Comparison of ENCODE assay signal across 23 mouse cellular contexts in the genomic region with DNA sequence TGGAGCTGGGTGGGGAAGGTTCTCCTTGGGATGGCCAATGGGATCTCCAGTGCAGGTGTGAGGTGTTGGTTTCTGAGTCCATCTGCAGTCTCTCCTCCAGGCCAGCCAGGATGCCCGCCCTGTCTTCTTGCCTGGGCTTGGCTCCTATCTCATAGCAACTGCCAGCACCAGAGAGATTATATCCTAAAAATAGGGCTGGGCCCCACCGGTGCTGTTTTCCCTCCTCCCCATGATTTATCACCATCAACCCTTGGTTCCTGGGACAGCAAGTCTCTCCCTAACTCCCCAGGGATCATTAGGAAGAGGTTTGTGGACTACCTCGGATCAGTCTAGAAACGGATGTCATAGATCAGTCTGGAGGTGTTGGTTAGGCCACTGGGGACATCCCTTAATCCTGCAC. TPM values are rescaled to one million over a fixed set of nuclear protein-coding genes. Genes with fewer than 3 reads are reported as not detected.
A peak's percentile ranks its signal among the peaks of the same experiment; 100 is the strongest.
DNase-seq lines count a peak whose midpoint lies in the region; ATAC-seq and TF ChIP-seq lines count a peak whose summit lies in the region.
"Had no signal": no experiment of that assay in that cellular context is flagged by ENCODE, and none has a peak within 500 bp of the region (broad histone marks: within the 10 kb centered on the region; RNA-seq: fewer than 3 reads in every experiment).

No protein-coding gene starts in this region.

- peak; percentile 35 for DNase-seq in gastrocnemius, postnatal 25 days
- no peak for DNase-seq in gastrocnemius, adult 8-10 months (ENCODE audit: low spot score in 2 of 2)
- no peak for DNase-seq in heart, embryonic 10.5 days (ENCODE audit: low spot score)
- DNase-seq in heart, postnatal 0 days (ENCODE audit: low spot score) = no peak
- DNase-seq in urinary bladder, postnatal 36 days (ENCODE audit: low spot score in 2 of 2) = no peak
- DNase-seq in right cerebral cortex, postnatal 10 days (ENCODE audit: low spot score in 2 of 2) = no peak
- no peak for DNase-seq in kidney, adult 11 months
- DNase-seq: adrenal gland, postnatal 14 days; cerebellum, adult 11-12 months; cerebellum, adult 9-10 months; cerebellum, postnatal 25 days; kidney, adult 8-10 months had no signal

- peak overlapping the region; percentile 28; the same call in 1 of the 2 replicates for H3K9ac ChIP-seq in heart, embryonic 13.5 days
- no peak overlapping the region for H3K9ac ChIP-seq in heart, postnatal 0 days (replicated peaks; ENCODE audit: low read depth, low read length)
- H3K9ac ChIP-seq: embryonic facial prominence, embryonic 12.5 days; forebrain, embryonic 15.5 days; hindbrain, embryonic 12.5 days had no signal

- no peaks in the 10 kb centered on the region for H3K36me3 ChIP-seq in heart, embryonic 10.5 days
- H3K36me3 ChIP-seq in heart, embryonic 13.5 days = no peaks in the 10 kb centered on the region
- H3K36me3 ChIP-seq in heart, postnatal 0 days (replicated peaks; ENCODE audit: control insufficient read depth, insufficient read depth, low read length) = no peaks in the 10 kb centered on the region
- H3K36me3 ChIP-seq: embryonic facial prominence, embryonic 12.5 days; forebrain, embryonic 15.5 days; hindbrain, embryonic 12.5 days had no signal

- no peak for TF ChIP-seq EP300 in heart, postnatal 0 days (IDR thresholded peaks at IDR 0.05; ENCODE audit: low read depth)

- WGBS in heart, embryonic 10.5 days = 42% methylated on average over 4 of the region's 4 CpGs
- WGBS in heart, embryonic 13.5 days = 28% methylated on average over 4 of the region's 4 CpGs
- 27% methylated on average over 4 of the region's 4 CpGs for WGBS in heart, postnatal 0 days

- H3K9me3 ChIP-seq in heart, embryonic 10.5 days = no peaks in the 10 kb centered on the region
- no peaks in the 10 kb centered on the region for H3K9me3 ChIP-seq in heart, embryonic 13.5 days
- no peaks in the 10 kb centered on the region for H3K9me3 ChIP-seq in heart, postnatal 0 days (replicated peaks; ENCODE audit: control insufficient read depth, low read length)
- H3K9me3 ChIP-seq: embryonic facial prominence, embryonic 12.5 days; forebrain, embryonic 15.5 days; hindbrain, embryonic 12.5 days had no signal

- H3K4me1 ChIP-seq in heart, embryonic 10.5 days = peaks cover 58% of the 10 kb centered on the region
- H3K4me1 ChIP-seq in heart, embryonic 13.5 days = peaks cover 62% of the 10 kb centered on the region
- H3K4me1 ChIP-seq in heart, postnatal 0 days (ENCODE audit: control insufficient read depth, insufficient read depth) = peaks cover 51% of the 10 kb centered on the region
- H3K4me1 ChIP-seq: embryonic facial prominence, embryonic 12.5 days; forebrain, embryonic 15.5 days had no signal

- peak overlapping the region; percentile 92 for H3K27ac ChIP-seq in heart, embryonic 10.5 days
- peak overlapping the region; percentile 99 for H3K27ac ChIP-seq in heart, embryonic 13.5 days (replicated peaks)
- peak overlapping the region; percentile 91 for H3K27ac ChIP-seq in heart, postnatal 0 days (ENCODE audit: low read depth)
- H3K27ac ChIP-seq: embryonic facial prominence, embryonic 12.5 days; forebrain, embryonic 15.5 days; hindbrain, embryonic 12.5 days had no signal

- no peaks in the 10 kb centered on the region for H3K27me3 ChIP-seq in heart, embryonic 10.5 days (ENCODE audit: insufficient read depth, poor library complexity, severe bottlenecking)
- H3K27me3 ChIP-seq in heart, embryonic 13.5 days (replicated peaks) = no peaks in the 10 kb centered on the region
- no peaks in the 10 kb centered on the region for H3K27me3 ChIP-seq in heart, postnatal 0 days (ENCODE audit: control insufficient read depth, insufficient read depth, low read length)
- H3K27me3 ChIP-seq: embryonic facial prominence, embryonic 12.5 days; forebrain, embryonic 15.5 days; hindbrain, embryonic 12.5 days; Patski had no signal

- no peak for ATAC-seq in heart, embryonic 13.5 days (ENCODE audit: extremely low read depth, insufficient number of reproducible peaks, low FRiP score, low TSS enrichment)
- ATAC-seq in heart, postnatal 0 days (ENCODE audit: insufficient read depth, low read depth) = no peak
- ATAC-seq: activated CD4-positive, CD25-positive, alpha-beta regulatory T cell, adult 4 months; forebrain, embryonic 15.5 days; hindbrain, embryonic 16.5 days; Patski had no signal

- H3K4me2 ChIP-seq in heart, embryonic 13.5 days = peak overlapping the region; percentile 68
- H3K4me2 ChIP-seq in heart, postnatal 0 days (ENCODE audit: low read depth, low read length) = peak overlapping the region; percentile 3; the same call in 1 of the 2 replicates
- H3K4me2 ChIP-seq: embryonic facial prominence, embryonic 12.5 days; forebrain, embryonic 15.5 days; hindbrain, embryonic 12.5 days had no signal

- no peak overlapping the region for H3K4me3 ChIP-seq in heart, embryonic 10.5 days
- H3K4me3 ChIP-seq in heart, embryonic 13.5 days = no peak overlapping the region
- H3K4me3 ChIP-seq in heart, postnatal 0 days (ENCODE audit: low read depth, low read length) = no peak overlapping the region
- H3K4me3 ChIP-seq: embryonic facial prominence, embryonic 12.5 days; forebrain, embryonic 15.5 days; hindbrain, embryonic 12.5 days had no signal

- TF ChIP-seq CTCF in heart, postnatal 0 days (IDR thresholded peaks at IDR 0.05; ENCODE audit: low read depth) = no peak

RNA-seq across cellular contexts. Expression of a gene that starts 11.1 kb away (rescaled TPM):
- total RNA-seq in gastrocnemius, postnatal 25 days (2021) = not detected
- total RNA-seq in gastrocnemius, adult 8-10 months (2022) = under 1 TPM in 1 of 4 experiments, not detected in 3; 0.47 TPM
- 8.0 and 21.0 TPM in 2 replicates for polyA plus RNA-seq in heart, embryonic 10.5 days (2016; fragmentation: Nextera tagmentation; extraction: Ambion mirVana)
- 18.2 and 18.4 TPM in 2 replicates for polyA plus RNA-seq in heart, embryonic 13.5 days (2015; fragmentation: Nextera tagmentation; extraction: Ambion mirVana)
- total RNA-seq in heart, postnatal 0 days (2014; rRNA removed; ENCODE audit: low replicate concordance) = 8.3 and 8.9 TPM in 2 replicates
- 11.4 and 13.1 TPM in 2 replicates for polyA plus RNA-seq in heart, postnatal 0 days (2015; fragmentation: Nextera tagmentation; extraction: Ambion mirVana)
- total RNA-seq: adrenal gland, postnatal 14 days; MEL had no signal
- polyA plus RNA-seq: activated CD4-positive, CD25-positive, alpha-beta regulatory T cell, adult 4 months; C2C12; cortical plate, adult 2 months; embryonic facial prominence, embryonic 12.5 days; forebrain, embryonic 11.5 days; forebrain, embryonic 15.5 days; hindbrain, embryonic 12.5 days; hindbrain, embryonic 16.5 days had no signal

RNA-seq across cellular contexts. Expression of a gene that starts 18.0 kb away (rescaled TPM):
- 1 to 10 TPM; 3.8 to 6.2 TPM for total RNA-seq in gastrocnemius, postnatal 25 days (2021)
- 1 to 10 TPM; 3.7 to 9.5 (median 5.0) TPM for total RNA-seq in gastrocnemius, adult 8-10 months (2022)
- 200 and 322 TPM in 2 replicates for polyA plus RNA-seq in heart, embryonic 10.5 days (2016; fragmentation: Nextera tagmentation; extraction: Ambion mirVana)
- 285 and 323 TPM in 2 replicates for polyA plus RNA-seq in heart, embryonic 13.5 days (2015; fragmentation: Nextera tagmentation; extraction: Ambion mirVana)
- total RNA-seq in heart, postnatal 0 days (2014; rRNA removed; ENCODE audit: low replicate concordance) = 197 and 317 TPM in 2 replicates
- polyA plus RNA-seq in heart, postnatal 0 days (2015; fragmentation: Nextera tagmentation; extraction: Ambion mirVana) = 235 and 284 TPM in 2 replicates

RNA-seq across cellular contexts. Expression of a gene that starts 21.9 kb away (rescaled TPM):
- total RNA-seq in gastrocnemius, postnatal 25 days (2021) = 1 to 10 TPM; 2.8 to 2.9 TPM
- total RNA-seq in gastrocnemius, adult 8-10 months (2022) = 1 to 10 TPM; 2.0 to 4.6 (median 4.4) TPM
- polyA plus RNA-seq in heart, embryonic 10.5 days (2016; fragmentation: Nextera tagmentation; extraction: Ambion mirVana) = 10.9 and 11.0 TPM in 2 replicates
- polyA plus RNA-seq in heart, embryonic 13.5 days (2015; fragmentation: Nextera tagmentation; extraction: Ambion mirVana) = 7.1 and 7.3 TPM in 2 replicates
- 4.0 and 4.2 TPM in 2 replicates for total RNA-seq in heart, postnatal 0 days (2014; rRNA removed; ENCODE audit: low replicate concordance)
- polyA plus RNA-seq in heart, postnatal 0 days (2015; fragmentation: Nextera tagmentation; extraction: Ambion mirVana) = 5.7 and 6.1 TPM in 2 replicates

RNA-seq across cellular contexts. Expression of a gene that starts 28.6 kb away (rescaled TPM):
- 10 to 100 TPM; 27.3 to 33.1 TPM for total RNA-seq in gastrocnemius, postnatal 25 days (2021)
- 10 to 100 TPM; 36.1 to 46.5 (median 41.2) TPM for total RNA-seq in gastrocnemius, adult 8-10 months (2022)
- polyA plus RNA-seq in heart, embryonic 10.5 days (2016; fragmentation: Nextera tagmentation; extraction: Ambion mirVana) = 198 and 244 TPM in 2 replicates
- 186 and 228 TPM in 2 replicates for polyA plus RNA-seq in heart, embryonic 13.5 days (2015; fragmentation: Nextera tagmentation; extraction: Ambion mirVana)
- total RNA-seq in heart, postnatal 0 days (2014; rRNA removed; ENCODE audit: low replicate concordance) = 132 and 184 TPM in 2 replicates
- polyA plus RNA-seq in heart, postnatal 0 days (2015; fragmentation: Nextera tagmentation; extraction: Ambion mirVana) = 141 and 147 TPM in 2 replicates

Comparison
In these comparisons a context has a peak if more than half of its experiments do, and no peak if none do; other contexts are left out.
1. RNA of a gene that starts 18.0 kb away (total RNA-seq): 197 to 317 TPM in heart, postnatal 0 days; 3.8 to 6.2 TPM in gastrocnemius, postnatal 25 days and 3.7 to 9.5 TPM in gastrocnemius, adult 8-10 months; every median in the first group is over 10 times any median in the second.
2. Peak in every context shown above with its lines, with median percentiles within 50 percentile points of each other: H3K27ac ChIP-seq.